Mouse (Mus musculus) kidney, embryonic 14.5 days (tissue): ENCODE results near the gene Pgam1. TPM values are rescaled to one million over a fixed set of nuclear protein-coding genes. Genes with fewer than 3 reads are reported as not detected.
A peak's percentile ranks its signal among the peaks of the same experiment; 100 is the strongest.
"Not testable (repeated sequence)": the region's sequence is repeated elsewhere in the genome, so short reads cannot be mapped to it uniquely, and the experiment has no call there.

Experiments used
- ATAC-seq: fragments of 200-750 bp; cut with Nextera tagmentation; 2 replicates; pipeline ENCODE4 v1.8.0; 2017; ENCODE audit warnings: moderate number of reproducible peaks, mild to moderate bottlenecking, moderate TSS enrichment, moderate library complexity; ENCODE audit not compliant: low FRiP score, low TSS enrichment
- H3K27ac ChIP-seq: fragments of 300-500 bp; sonication (generic); 2 replicates; pipeline ENCODE4 v1.5.1; 2014; ENCODE audit warnings: low read depth, mild to moderate bottlenecking, low read length, moderate library complexity, mixed read lengths
- H3K27me3 ChIP-seq: fragments of 300-500 bp; sonication (generic); 2 replicates; pipeline ENCODE4 v1.6.1; 2014; ENCODE audit warnings: mild to moderate bottlenecking, low read length; ENCODE audit not compliant: control insufficient read depth, insufficient read depth
- H3K36me3 ChIP-seq: fragments of 300-500 bp; sonication (generic); 2 replicates; pipeline ENCODE4 v1.6.1; 2014; ENCODE audit warnings: low read length, mixed read lengths; ENCODE audit not compliant: control insufficient read depth, insufficient read depth
- H3K4me1 ChIP-seq: fragments of 300-500 bp; sonication (generic); 2 replicates; pipeline ENCODE4 v1.6.1; 2014; ENCODE audit warnings: low read length, mixed read lengths; ENCODE audit not compliant: control insufficient read depth, insufficient read depth
- H3K4me2 ChIP-seq: fragments of 300-500 bp; sonication (generic); replicated peaks from 2 replicates; pipeline ENCODE4 v1.6.1; 2014; ENCODE audit warnings: low read depth, mild to moderate bottlenecking, low read length
- H3K4me3 ChIP-seq: fragments of 300-500 bp; sonication (generic); 2 replicates; pipeline ENCODE4 v1.5.1; 2014; ENCODE audit warnings: mild to moderate bottlenecking, low read length
- H3K9ac ChIP-seq: fragments of 300-500 bp; sonication (generic); 2 replicates; pipeline ENCODE4 v1.6.1; 2014; ENCODE audit warnings: low read depth, mild to moderate bottlenecking, low read length, moderate library complexity
- H3K9me3 ChIP-seq: fragments of 300-500 bp; sonication (generic); 2 replicates; pipeline ENCODE4 v1.6.1; 2016; ENCODE audit warnings: low read length; ENCODE audit not compliant: control insufficient read depth
- WGBS: fragments of 180-500 bp; shearing (Covaris S2); extraction: QIAGEN DNeasy Blood & Tissue Kit; methylation state at CpG from one replicate; pipeline ENCODE4 v1.1.7; 2014; 5-methylcytosine and 5-hydroxymethylcytosine counted together
- polyA plus RNA-seq: library from polyadenylated mRNA; unstranded; fragments of >200 nt; fragmentation: Nextera tagmentation; extraction: Ambion mirVana; gene quantifications from 2 replicates; pipeline ENCODE4 v1.2.1, GENCODE M21; 2014

The Pgam1 gene
- polyA plus RNA-seq, 1 experiment from 2014 or later, result 682 TPM

- no peaks in the 10 kb centered on the region for H3K36me3 ChIP-seq
- no peak overlapping the region for H3K4me2 ChIP-seq
- no peak for ATAC-seq
- 56% methylated on average over 6 of the region's 6 CpGs for WGBS
- no peak overlapping the region for H3K27ac ChIP-seq
- no peaks in the 10 kb centered on the region for H3K9me3 ChIP-seq
- no peak overlapping the region for H3K4me3 ChIP-seq
- no peaks in the 10 kb centered on the region for H3K4me1 ChIP-seq
- H3K27me3 ChIP-seq, result no peaks in the 10 kb centered on the region
- H3K9ac ChIP-seq, result no peak overlapping the region
These were observed 5.2 kb upstream of the Pgam1 start for GRCm38 (mm10) chr19:41906311-41907078.

DNA sequence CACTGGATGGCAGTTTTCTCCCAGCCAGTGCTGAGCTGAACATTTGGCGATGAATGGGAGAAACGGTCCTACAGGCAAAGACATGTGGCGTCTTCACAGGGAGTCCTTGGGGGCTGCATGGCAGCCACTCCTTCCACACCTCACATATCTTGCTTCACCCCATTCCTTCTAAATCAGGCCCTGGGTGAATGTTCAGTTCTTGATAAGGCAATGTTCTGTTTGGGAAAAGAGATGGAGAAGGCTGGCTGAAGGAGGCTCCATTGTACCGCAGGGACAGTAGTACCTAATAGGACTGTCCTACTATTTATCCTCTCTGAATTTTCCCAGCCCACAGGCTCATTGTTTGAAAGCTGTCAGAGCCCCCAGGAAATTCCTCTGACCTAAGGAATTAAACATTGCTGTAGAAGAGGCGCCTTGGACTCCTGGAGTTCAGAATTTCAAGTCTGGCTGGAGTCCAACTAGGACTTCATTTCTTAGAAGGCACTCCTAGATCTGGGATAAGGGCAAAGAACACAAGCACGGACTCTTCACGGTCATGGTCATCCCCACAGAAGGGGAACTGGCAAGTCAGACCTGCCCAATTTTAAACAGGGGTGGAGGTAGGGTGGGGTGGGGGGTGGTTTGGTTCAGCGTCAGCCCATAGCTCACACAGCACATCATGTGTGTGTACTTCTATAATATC is 4.5 kb upstream of the Pgam1 start:
- Histone ChIP-seq H3K4me2 (no peak overlapping the region), H3K4me3 (no peak overlapping the region), H3K9me3 (no peaks in the 10 kb centered on the region), H3K36me3 (no peaks in the 10 kb centered on the region), H3K9ac (no peak overlapping the region), H3K27me3 (no peaks in the 10 kb centered on the region), H3K27ac (no peak overlapping the region), H3K4me1 (no peaks in the 10 kb centered on the region)
- no peak for ATAC-seq
- 52% methylated on average over 8 of the region's 8 CpGs for WGBS

- no peak for ATAC-seq
These were observed 3.0 kb upstream of the Pgam1 start for GRCm38 (mm10) chr19:41908736-41909135.

DNA sequence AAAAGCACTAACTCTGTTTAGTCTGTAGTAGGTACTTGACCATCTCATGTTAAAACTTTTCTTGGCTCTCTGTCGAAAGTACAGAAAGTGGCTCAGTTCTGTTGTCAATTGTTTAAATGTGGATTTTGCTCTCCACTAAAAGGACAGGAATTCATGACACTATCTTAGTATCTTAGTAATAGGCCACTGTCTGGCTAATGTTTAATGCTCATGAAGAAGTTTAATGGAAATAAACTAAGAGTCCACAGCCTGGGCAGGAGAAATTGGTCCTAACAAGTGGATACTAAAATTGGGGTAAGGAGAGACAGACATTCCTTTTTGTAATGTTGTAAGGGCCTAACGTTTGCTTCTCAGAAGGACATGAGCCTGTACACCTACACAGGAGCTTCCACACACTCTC is 1.3 kb upstream of the Pgam1 start:
- Histone ChIP-seq H3K36me3 (peaks cover 13% of the 10 kb centered on the region; the same call in 1 of the 2 replicates), H3K27me3 (no peaks in the 10 kb centered on the region), H3K9ac (no peak overlapping the region), H3K4me1 (peaks cover 17% of the 10 kb centered on the region), H3K4me2 (no peak overlapping the region), H3K4me3 (no peak overlapping the region), H3K27ac (no peak overlapping the region), H3K9me3 (no peaks in the 10 kb centered on the region)
- ATAC-seq, result no peak
- WGBS, result 86% methylated on average over 2 of the region's 2 CpGs

More at GRCm38 (mm10) chr19:41908736-41909135, 3.0 kb upstream of the Pgam1 start:
- WGBS, result 95% methylated on average over 3 of the region's 3 CpGs
- Histone ChIP-seq H3K9ac (no peak overlapping the region), H3K4me2 (no peak overlapping the region), H3K4me1 (peaks cover 8% of the 10 kb centered on the region), H3K27me3 (no peaks in the 10 kb centered on the region), H3K27ac (no peak overlapping the region), H3K9me3 (no peaks in the 10 kb centered on the region), H3K4me3 (no peak overlapping the region), H3K36me3 (0 out of 2 replicates have a peak, but pooled peaks cover 4% of the 10 kb centered on the region)

DNA sequence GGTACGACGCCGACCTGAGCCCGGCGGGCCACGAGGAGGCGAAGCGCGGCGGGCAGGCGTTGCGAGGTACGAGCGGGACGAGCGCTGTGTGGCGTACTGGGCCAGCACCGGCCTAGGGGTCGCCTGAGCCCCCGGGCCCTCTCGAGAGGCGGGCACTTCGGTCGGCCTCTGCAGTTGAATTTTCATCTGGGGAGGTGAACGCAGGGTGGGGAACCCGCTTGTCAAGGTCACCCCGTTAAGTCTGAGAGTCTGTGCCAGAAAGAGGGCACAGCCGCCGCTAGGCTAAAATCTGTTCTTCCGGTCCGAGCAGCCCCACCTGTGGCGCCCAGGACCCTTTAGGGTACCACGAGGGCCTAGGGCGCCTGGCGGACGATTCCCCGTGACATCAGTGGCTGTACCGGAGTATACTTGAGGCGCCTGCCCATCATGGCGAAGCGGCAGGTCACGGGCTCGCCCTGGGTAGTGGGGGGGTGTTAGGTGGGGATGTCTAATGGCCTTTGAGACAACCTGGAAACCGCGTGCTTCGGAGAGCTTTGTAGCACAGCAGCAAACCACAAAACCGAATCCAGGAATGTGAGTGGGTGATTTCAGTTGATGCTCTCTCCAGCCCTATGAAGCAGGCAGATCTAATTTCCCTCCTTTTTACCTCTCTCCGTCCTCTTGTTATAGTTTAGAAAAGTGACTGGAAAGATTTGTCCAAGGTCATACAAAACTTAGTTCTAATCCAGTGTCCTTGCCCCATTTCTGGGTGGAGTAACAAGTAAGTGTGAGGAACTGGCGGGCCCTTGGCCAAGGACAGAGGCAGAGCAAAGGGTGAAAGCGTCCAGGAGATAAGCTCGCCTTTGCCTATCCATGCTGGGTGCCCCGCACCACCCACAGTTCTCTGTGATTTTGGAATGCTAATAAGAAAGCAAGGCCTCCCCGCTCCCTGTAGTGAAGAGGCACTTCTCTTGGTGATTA is 678 bp downstream of the Pgam1 start:
- H3K27ac ChIP-seq, result peak overlapping the region; percentile 86
- under 1% methylated on average over 48 of the region's 53 CpGs for WGBS
- H3K4me3 ChIP-seq, result peak overlapping the region; percentile 98
- ATAC-seq, result peak; percentile 69
- H3K36me3 ChIP-seq, result peaks cover 31% of the 10 kb centered on the region
- H3K4me2 ChIP-seq, result peak overlapping the region; percentile 90
- H3K9ac ChIP-seq, result peak overlapping the region; percentile 96
- H3K4me1 ChIP-seq, result peaks cover 17% of the 10 kb centered on the region
- H3K27me3 ChIP-seq, result no peaks in the 10 kb centered on the region
- no peaks in the 10 kb centered on the region for H3K9me3 ChIP-seq

- Histone ChIP-seq H3K27ac (no peak overlapping the region), H3K4me2 (peak overlapping the region; percentile 90), H3K36me3 (peaks cover 38% of the 10 kb centered on the region), H3K27me3 (no peaks in the 10 kb centered on the region), H3K4me1 (peaks cover 17% of the 10 kb centered on the region), H3K9ac (peak overlapping the region; percentile 96; the same call in 1 of the 2 replicates), H3K4me3 (peak overlapping the region; percentile 98), H3K9me3 (no peaks in the 10 kb centered on the region)
- 51% methylated on average over 6 of the region's 6 CpGs for WGBS
- ATAC-seq, result no peak
These were observed 2.3 kb downstream of the Pgam1 start for GRCm38 (mm10) chr19:41913774-41914591.

DNA sequence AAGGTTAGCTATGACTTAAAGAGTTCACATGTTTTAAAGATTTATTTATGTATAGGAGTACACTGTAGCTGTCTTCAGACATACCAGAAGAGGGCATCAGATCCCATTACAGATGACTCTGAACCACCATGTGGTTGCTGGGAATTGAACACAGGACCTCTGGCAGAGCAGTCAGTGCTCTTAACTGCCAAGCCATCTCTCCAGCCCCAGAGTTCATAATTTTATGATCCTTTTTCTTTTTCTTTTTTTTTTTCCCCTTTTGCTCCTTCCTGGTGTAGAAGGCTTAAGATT is 2.8 kb downstream of the Pgam1 start:
- H3K27ac ChIP-seq, H3K27me3 ChIP-seq, H3K4me3 ChIP-seq, H3K9ac ChIP-seq, H3K9me3 ChIP-seq, ATAC-seq: not testable (repeated sequence)
- H3K4me2 ChIP-seq, result peak overlapping the region; percentile 90; the same call in 1 of the 2 replicates
- H3K4me1 ChIP-seq, result peaks cover 17% of the 10 kb centered on the region
- peaks cover 43% of the 10 kb centered on the region for H3K36me3 ChIP-seq

GRCm38 (mm10) chr19:41915294-41915693 is 3.6 kb downstream of the Pgam1 start:
- Histone ChIP-seq H3K27me3 (no peaks in the 10 kb centered on the region), H3K9me3 (no peaks in the 10 kb centered on the region), H3K9ac (no peak overlapping the region), H3K27ac (no peak overlapping the region), H3K4me3 (no peak overlapping the region), H3K36me3 (peaks cover 47% of the 10 kb centered on the region), H3K4me2 (no peak overlapping the region), H3K4me1 (peaks cover 17% of the 10 kb centered on the region)
- no peak for ATAC-seq
- WGBS, result 79% methylated on average over 3 of the region's 3 CpGs
